Mouse (Mus musculus) neutrophil, adult 65 days (primary cell): ENCODE data around the gene Mfap4. TPM values are rescaled to one million over a fixed set of nuclear protein-coding genes. Genes with fewer than 3 reads are reported as not detected.

Experiments used
- total RNA-seq: library from RNA; stranded (reverse); gene quantifications from 2 replicates; pipeline ENCODE4 v1.2.4, GENCODE M21; 2023

The Mfap4 gene
- not detected in 2 replicates for total RNA-seq

DNA sequence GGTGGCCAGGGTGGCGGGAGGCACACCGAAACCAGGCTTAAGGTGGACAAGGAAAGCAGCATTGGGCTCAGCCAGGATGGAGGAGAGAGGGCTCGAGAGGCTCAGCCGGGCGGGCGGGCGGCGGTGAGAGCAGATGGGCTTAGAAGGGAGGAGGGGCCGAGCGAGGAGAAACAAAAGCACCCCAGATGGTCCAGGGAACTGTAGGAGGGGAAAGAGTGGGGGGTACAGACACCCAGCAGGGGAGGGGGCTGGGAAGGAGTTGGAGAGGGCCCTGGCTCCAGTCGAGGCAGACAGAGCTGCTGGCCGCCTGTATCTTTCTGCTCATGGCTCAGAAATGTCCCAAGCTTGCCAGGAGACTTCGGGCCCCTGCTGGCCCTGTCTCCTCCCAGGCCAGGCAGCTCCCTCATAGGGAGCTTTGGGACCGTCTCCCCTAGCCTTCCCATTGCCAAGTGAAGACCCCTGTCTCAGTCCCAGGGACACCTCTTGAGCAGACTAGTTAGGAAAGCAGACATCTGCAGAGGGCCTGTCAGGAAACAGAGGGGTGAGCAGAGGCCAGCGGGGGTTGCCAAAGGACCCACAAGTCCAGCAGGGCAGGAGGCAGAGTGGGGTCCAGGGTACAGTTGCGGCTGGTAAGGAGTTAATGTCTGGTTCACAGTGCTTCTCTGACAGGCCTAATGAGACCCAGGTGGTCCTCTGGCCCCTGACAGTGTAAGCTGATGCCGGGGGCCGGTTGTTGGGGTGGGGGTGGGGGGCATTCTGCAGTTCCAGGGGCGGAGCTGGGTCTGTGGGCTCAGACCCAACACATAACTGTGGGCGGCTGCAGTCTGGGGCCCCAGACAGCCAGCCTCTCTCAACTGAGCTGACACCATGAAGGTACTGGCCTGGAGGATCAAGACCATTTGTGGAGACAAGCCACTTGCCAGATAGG, at the start of gene Mfap4:
Gene Mfap4, plus strand, starts transcription at position 819 of the 928 bp plus-strand sequence.

DNA sequence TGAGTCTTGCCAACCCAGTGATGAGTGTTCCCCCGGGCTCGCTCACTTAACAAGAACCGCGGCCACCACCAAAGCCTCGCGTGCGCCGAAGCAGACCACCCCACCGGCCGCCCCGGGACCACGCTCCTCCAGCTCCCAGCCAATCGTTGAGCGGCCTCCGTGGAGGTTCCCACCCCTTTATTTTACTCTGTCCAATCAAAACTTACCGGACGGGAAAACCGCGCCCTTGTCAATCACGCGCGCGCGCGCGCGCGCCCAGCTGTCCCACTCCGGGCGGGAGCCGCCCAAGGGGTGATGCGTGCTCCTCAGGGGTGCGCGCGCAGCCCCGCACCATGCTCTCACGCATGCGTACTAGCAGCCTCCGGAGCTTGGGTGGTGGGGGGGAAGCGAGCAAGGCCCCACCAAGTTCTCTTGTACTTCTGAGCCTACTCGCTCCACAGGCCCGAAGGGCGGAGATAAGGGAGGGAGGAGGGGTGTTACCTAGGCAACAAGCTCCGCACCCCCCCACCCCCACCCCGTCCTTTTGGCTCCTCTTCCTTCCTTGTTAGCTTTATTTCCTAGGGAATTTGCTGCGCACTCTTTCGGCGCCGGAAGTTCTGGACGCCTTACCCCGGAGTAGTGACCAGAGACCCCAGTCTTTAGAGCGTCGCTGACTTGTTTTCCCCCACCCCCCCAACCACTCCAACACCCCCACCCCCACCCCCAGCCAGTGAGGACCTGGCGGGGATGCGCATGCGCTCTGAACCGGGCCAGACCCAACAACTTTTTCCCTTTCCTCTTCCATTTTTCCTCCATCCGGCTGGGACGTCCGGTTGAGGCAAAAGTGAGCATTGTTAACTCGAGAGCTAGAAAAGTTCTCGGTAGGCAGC, 9.1 kb downstream of the Mfap4 start, which contains the start of gene Mapk7:
Gene Mapk7, minus strand, starts transcription at position 278 of the 869 bp plus-strand sequence.

DNA sequence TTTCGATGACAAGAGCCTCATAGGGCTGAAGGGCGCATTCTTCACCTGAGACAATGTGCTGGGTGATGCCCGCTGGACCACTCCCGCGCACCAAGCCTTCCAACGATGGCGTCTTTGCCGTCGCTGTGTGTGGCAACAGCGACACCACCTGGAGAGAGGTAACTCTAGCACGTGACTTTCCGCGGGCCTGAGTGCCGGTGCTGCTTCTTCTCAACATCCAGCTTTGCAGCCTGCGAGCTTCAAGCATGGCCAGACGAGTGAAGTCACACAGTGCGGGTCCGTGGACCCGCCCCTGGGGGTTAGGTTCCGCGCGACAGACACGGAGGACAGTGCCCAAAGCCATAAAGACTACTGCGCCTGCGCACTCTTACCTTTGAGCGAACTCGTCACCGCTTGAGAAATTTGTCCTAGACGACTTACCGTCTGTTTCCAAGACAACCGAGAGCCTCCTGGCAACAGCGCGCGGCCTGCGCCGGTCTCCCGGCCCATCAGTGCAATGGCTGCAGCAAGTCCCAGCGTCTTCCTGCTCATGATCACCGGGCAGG, 19.6 kb downstream of the Mfap4 start, which contains the start of gene B9d1:
Gene B9d1, plus strand, starts transcription at position 432 of the 545 bp plus-strand sequence.

Other genes starting within 250 kb of the Mfap4 start
- 72.6 and 108 TPM in 2 replicates for gene Aldh3a2, start 218.0 kb upstream of the Mfap4 start, total RNA-seq
- not detected in 2 replicates for gene Slc47a2, start 142.6 kb upstream of the Mfap4 start, total RNA-seq
- not detected in 2 replicates for gene Slc47a1, start 107.1 kb upstream of the Mfap4 start, total RNA-seq
- not detected in 2 replicates for gene Rnf112, start 31.3 kb upstream of the Mfap4 start, total RNA-seq
- 42.8 and 48.1 TPM in 2 replicates for gene Mapk7, start 9.0 kb downstream of the Mfap4 start, total RNA-seq
- gene B9d1, start 19.7 kb downstream of the Mfap4 start, total RNA-seq: not detected in 2 replicates
- 0.59 TPM in 1 of 2 replicates, not detected in the other for gene Epn2, start 94.3 kb downstream of the Mfap4 start, total RNA-seq
- 13.0 and 14.9 TPM in 2 replicates for gene Grap, start 167.8 kb downstream of the Mfap4 start, total RNA-seq
- gene Fam83g, start 198.7 kb downstream of the Mfap4 start, total RNA-seq: 0.54 and 1.2 TPM in 2 replicates
- not detected in 2 replicates for gene Slc5a10, start 235.4 kb downstream of the Mfap4 start, total RNA-seq